Mouse (Mus musculus): ENCODE results near the gene Dok3.

GRCm38 (mm10) chr13:55523278-55523677 is 5.8 kb downstream of the Dok3 start:
- TF ChIP-seq POLR2A (IDR thresholded peaks at IDR 0.05; ENCODE audit: low read depth, low read length) (no peak), CTCF (IDR thresholded peaks at IDR 0.05; ENCODE audit: extremely low read depth, insufficient read length, insufficient replicate concordance, low read depth, low read length) (no peak)
